Mouse (Mus musculus): ENCODE measurements around the gene Hist1h1c. TPM values are rescaled to one million over a fixed set of nuclear protein-coding genes. Genes with fewer than 3 reads are reported as not detected.
"Not testable (repeated sequence)": the region's sequence is repeated elsewhere in the genome, so short reads cannot be mapped to it uniquely, and the experiment has no call there.

Hist1h1c gene
- total RNA-seq, 2 experiments from 2014 or later: 299 to 383 TPM

DNA sequence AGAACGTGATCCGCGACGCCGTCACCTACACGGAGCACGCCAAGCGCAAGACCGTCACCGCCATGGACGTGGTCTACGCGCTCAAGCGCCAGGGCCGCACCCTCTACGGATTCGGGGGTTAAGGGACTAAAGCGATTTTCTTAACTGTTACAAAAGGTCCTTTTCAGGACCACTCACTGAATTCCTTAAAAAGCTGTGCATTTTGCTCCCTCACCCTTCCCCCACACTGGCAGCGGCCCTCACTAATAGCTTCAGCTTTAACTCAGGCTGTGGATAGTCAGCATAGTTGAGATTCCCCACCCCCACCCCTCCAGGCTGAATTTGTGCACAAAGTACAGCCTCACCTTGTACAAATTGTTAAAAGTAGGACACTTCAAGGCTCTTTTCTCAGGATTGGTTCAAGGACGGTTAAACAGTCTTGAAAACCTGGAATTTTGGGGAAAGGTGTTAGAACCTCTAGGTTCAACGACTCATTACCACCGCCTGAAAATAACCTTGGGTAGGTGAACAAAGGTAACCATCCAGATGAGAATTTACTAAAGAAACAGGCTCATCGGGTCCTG lies 18.7 kb downstream of the Hist1h1c start:
- intact Hi-C loops (cut with DNase I): loop anchor here (5.0 to 10.0 kb wide), 2 partner anchors 1720 to 2002 kb away; partner anchors contain the start of genes Hist1h2ah, Hist1h2ak, Hist1h2bk and Hist1h2bn
- no peak for DNase-seq

DNA sequence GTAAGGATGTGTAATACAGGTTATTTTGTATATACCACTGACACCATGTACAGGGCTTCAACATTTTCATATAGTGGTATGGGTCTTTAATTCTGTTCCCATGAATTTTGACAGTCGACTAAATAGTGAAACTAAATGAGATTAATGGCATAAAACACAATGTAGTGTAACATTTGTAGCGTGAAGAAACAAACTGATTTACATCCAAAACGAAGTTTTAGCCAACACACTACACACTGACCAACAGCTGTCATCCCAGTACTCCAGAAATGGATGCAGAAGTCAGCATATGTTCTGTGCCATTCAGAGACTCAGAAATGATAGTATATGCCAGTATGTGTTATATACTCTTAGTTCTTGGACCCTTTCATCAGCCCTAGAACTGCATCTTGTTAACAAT lies 19.3 kb downstream of the Hist1h1c start:
- no peak for DNase-seq
- intact Hi-C loops (cut with DNase I): loop anchor here (5.0 to 10.0 kb wide), 2 partner anchors 1721 to 2003 kb away; partner anchors contain the start of genes Hist1h2ah, Hist1h2ak, Hist1h2bk and Hist1h2bn

DNA sequence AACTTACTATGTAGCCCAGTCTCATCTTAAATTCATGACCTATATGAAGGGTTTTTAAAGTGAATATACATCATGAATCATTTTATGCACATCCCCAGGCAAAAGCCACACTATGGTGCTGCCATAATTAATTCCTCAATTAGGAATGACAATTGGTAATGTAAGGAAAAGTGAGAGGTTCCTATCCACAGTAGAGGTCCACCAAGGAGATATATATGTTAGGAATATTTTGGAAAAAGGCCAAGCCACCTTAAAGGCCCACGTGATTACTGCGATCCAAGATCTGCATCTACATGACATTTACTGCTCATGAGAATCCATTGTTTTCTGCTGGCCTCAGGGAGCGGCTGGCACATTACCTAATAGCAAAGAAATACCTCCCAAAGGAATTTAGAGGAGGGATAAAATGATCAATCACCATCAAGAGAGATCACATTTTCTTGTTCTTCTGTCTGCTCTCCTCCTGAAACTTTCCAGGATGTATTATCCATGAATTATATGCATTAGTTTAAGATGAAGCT lies 20.7 kb downstream of the Hist1h1c start:
- intact Hi-C loops (cut with DNase I): loop anchor here (5.0 to 10.0 kb wide), 2 partner anchors 1722 to 2005 kb away; partner anchors contain the start of genes Hist1h2ah, Hist1h2ak, Hist1h2bk and Hist1h2bn
- DNase-seq: no peak

DNA sequence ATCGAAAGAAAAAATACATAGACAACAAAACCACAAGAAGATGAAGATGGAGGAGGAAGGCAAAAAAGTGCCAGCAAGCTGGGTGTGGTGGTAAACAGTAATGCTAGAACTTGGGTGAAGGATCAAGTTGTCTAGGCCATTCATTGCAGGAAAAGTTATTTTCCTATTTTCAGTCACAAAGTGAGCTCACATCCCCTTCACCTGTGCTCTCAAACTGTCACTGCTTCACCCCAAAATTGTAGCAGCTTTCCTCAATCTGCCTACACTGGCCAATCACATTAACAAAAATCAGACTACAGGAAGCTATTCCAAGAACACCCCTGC lies 21.3 kb downstream of the Hist1h1c start:
- intact Hi-C loops (cut with DNase I): loop anchor here (5.0 to 10.0 kb wide), 3 partner anchors 1708 to 2005 kb away; partner anchors contain the start of genes Hist1h2ah, Hist1h2ak, Hist1h2bk and Hist1h2bn
- DNase-seq: no peak

DNA sequence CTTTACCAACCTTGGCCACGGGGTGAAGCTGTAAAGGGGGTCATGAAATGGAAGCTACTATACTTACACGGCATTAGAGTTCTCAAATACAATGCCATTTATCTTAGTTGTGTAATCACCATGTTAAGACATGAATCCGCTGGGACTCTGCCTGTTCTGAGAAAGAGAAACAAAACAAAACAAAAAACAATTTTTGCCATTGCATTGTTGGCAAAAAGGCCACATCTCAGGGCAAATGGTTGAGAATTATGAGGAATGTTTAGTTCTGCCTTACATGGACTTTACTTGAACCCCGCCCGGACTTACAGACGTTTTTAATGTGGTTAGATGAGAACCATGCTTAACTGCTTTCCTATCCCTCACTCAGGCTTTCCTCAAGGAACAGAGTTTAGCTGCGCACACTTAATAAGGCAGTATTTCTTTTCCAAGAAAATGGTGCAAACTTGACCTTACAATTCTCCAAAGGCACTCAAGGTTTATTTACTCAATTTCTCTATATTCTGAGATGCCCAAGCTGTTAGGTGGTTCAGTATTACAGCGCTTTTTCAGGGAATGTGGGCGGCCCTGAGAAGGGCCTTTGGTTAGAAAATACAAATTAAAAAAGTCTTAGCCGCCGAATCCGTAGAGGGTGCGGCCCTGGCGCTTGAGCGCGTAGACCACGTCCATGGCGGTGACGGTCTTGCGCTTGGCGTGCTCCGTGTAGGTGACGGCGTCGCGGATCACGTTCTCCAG lies 21.8 kb downstream of the Hist1h1c start:
- intact Hi-C loops (cut with DNase I): loop anchor here (5.0 kb wide), 1 partner anchor 1708 kb away; no protein-coding TSS in a partner anchor
- DNase-seq: no peak

DNA sequence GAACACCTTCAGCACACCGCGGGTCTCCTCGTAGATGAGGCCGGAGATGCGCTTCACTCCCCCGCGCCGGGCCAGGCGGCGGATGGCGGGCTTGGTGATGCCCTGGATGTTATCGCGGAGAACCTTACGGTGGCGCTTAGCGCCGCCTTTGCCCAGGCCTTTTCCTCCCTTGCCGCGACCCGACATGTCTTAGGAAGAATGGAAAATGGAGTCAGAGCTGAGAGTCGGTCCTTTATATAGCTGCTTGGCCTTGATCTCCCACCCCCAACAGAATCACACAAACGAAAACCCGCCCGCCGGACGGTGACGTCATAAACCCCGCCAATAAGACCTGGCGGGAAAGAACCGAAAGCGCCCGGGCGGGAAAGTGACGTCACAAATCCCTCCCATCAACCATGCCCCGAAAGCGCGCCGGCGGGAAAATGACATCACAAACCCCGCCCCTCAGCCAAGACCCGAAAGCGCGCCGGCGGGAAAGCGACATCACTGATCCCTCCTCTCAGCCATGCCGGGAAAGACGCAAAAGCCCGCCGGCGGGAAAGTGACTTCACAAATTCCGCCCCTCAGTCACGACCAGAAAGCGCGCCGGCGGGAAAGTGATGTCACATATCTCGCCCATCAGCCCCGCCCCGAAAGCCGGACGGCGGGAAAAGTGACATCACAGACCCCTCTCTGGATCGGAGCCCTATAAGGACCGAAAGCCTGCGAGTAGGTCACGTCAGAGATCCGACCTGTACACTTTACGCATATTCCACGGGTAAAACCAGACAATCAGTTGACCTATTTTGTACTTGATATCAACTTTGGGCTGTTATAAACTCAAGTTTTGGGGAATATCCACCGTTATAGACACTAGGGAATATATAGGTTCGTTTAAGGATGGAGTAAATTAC lies 22.6 kb downstream of the Hist1h1c start, which contains the start of gene Hist1h4a:
Gene Hist1h4a, minus strand, starts transcription at position 259 of the 893 bp plus-strand sequence.
- intact Hi-C loops (cut with DNase I): loop anchor here (5.0 kb wide), 1 partner anchor 1709 kb away; no protein-coding TSS in a partner anchor
- peak; percentile 98 to 99 for DNase-seq

DNA sequence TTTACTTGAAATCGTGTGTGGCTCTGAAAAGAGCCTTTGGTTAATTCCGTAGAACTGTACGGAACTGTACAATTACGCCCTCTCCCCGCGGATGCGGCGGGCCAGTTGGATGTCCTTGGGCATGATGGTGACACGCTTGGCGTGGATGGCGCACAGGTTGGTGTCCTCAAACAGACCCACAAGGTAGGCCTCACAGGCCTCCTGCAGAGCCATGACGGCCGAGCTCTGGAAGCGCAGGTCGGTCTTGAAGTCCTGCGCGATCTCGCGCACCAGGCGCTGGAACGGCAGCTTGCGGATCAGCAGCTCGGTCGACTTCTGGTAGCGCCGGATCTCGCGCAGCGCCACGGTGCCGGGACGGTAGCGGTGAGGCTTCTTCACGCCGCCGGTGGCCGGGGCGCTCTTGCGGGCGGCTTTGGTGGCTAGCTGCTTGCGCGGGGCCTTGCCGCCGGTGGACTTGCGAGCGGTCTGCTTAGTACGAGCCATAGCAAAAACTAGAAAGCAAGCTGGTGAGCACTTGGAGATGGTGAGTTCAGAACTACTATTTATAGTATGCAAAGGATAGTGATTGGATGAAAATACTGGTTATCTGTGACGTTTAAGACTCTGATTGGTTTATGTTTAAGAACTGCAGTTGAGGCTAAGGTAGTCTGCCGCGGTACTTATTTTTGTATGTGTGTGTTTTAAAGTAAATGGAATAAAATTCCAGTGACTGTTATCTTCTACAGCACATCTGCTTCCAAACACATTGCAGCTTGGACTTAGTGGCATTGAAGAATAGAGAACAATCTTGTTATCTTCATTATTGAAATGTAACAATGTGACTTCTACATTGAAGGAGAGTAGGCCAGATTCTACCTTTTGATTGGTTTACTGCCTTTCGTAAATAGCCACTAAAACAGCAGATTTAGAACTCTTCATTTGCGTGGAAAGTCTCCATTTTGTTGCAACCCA lies 23.5 kb downstream of the Hist1h1c start, which contains the start of gene Hist1h3a:
Gene Hist1h3a, minus strand, starts transcription at position 516 of the 951 bp plus-strand sequence.
- intact Hi-C loops (cut with DNase I): loop anchor here (5.0 kb wide), 1 partner anchor 1710 kb away; no protein-coding TSS in a partner anchor
- DNase-seq: peak; percentile 70 to 80

DNA sequence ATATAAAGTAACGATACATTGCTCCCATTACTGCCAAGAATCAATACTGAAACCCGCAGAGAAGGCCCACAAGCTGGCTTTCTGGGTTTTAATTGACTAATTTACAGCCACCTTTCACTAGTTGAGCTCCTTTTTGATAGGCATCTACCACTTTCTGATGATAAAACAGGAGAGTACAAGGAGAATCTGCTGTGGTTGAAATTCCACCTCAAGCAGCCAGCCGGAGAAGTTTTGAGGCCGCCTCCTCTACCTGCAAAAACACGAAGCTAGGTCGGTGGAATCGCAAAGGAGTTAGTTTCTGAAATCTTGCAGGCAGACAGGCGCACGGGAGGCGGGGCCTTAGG lies 24.6 kb downstream of the Hist1h1c start:
- intact Hi-C loops (cut with DNase I): loop anchor here (5.0 kb wide), 1 partner anchor 1711 kb away; no protein-coding TSS in a partner anchor

DNA sequence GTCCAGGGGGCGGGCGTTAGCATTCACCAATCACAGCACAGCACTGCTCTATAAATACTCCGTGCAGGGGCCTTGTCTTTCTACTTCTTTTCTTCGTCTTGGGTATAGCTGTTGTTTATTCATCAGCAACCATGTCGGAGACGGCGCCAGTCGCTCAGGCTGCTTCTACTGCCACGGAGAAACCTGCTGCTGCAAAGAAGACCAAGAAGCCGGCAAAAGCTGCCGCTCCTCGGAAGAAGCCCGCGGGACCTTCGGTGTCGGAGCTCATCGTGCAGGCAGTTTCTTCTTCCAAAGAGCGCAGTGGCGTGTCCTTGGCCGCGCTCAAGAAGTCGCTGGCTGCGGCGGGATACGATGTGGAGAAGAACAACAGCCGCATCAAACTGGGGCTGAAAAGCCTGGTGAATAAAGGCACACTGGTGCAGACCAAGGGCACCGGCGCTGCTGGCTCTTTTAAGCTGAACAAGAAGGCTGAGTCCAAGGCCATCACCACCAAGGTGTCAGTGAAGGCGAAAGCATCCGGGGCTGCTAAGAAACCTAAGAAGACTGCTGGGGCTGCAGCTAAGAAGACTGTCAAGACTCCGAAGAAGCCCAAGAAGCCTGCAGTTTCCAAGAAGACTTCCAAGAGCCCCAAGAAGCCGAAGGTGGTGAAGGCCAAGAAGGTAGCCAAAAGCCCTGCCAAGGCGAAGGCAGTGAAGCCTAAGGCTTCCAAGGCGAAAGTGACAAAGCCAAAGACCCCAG lies 25.1 kb downstream of the Hist1h1c start, which contains the start of gene Hist1h1a:
Gene Hist1h1a, plus strand, starts transcription at position 81 of the 738 bp plus-strand sequence.
- intact Hi-C loops (cut with DNase I): loop anchor here (5.0 kb wide), 1 partner anchor 1711 kb away; no protein-coding TSS in a partner anchor
- peak; percentile 87 to 89 for DNase-seq

More for the DNA sequence above, 24.6 kb downstream of the Hist1h1c start:
- DNase-seq: no peak

DNA sequence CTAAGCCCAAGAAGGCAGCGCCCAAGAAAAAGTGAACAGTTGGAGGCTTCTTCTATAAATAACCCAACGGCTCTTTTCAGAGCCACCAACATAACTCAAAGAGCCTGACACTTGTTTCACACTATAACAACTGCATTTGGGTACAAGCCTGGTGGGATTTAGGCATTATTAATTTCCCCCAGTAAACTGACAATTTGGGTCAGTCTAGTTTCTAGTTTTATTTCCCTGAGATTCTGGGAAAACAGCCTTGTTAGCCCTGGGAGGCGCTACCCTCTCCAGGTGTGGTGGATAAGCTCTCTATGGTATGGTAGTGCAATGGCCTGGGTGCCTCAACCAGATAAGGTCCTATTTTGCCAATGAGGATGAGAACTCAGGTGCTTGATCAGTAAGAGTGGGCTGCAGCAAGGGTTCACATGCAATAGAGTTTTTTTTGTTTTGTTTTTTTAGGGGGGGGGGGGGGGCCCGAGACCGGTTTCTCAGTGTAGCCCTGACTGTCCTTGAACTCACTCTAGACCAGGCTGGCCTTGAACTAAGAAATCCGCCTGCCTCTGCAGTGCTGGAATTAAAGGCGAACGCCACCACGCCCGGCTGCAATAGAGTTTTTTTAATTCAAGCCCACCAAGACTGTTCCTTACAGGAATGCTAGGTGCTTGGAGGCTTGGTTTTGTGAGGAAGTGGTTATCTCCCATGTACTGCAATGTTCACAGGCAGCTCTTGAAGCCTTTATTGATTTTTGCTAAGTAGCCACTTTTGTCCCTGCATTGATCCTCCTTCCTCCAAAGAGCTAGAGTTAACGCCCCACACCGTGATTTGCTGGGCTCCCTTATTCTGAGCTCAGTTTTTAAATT lies 25.9 kb downstream of the Hist1h1c start:
- intact Hi-C loops (cut with DNase I): loop anchor here (5.0 kb wide), 1 partner anchor 1712 kb away; no protein-coding TSS in a partner anchor

DNA sequence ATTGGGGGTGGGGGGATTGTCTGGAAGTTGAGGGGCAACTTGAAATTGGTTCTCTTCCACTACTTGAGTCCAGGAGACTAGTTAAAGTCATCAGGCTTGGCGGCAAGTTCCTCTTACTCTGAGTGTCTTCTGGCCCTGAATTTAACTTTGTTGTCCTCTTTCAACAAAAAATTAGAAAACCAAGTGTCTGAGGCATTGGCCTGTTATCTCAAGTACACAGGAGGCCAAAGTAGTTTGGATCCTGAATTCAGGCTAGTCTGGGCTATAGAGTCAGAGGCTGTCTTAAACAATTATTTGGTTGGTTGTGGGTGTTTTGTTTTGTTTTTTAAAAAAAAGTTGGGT lies 26.5 kb downstream of the Hist1h1c start:
- intact Hi-C loops (cut with DNase I): no loop called here
- DNase-seq: no peak

More for the DNA sequence above, 25.9 kb downstream of the Hist1h1c start:
- no peak for DNase-seq

DNA sequence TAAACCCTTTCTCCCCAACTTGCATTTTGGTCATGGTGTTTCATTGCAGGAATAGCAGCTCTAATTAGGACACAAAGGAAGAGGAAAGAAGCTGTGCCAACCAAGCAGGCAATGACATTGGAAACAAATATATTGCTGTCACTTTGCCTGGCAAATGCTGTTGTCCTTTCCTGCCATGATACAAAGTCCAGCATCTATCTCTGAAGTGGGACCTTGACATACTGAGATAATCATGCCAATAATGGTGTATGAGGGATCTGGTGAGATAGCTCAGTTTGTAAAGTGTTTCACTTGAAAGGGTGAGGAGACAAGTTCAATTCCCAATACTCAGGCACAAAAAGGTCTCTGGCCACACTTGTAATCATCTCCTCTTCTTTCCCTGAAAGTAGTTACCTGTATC lies 28.2 kb downstream of the Hist1h1c start:
- intact Hi-C loops (cut with DNase I): no loop called here
- DNase-seq: no peak

DNA sequence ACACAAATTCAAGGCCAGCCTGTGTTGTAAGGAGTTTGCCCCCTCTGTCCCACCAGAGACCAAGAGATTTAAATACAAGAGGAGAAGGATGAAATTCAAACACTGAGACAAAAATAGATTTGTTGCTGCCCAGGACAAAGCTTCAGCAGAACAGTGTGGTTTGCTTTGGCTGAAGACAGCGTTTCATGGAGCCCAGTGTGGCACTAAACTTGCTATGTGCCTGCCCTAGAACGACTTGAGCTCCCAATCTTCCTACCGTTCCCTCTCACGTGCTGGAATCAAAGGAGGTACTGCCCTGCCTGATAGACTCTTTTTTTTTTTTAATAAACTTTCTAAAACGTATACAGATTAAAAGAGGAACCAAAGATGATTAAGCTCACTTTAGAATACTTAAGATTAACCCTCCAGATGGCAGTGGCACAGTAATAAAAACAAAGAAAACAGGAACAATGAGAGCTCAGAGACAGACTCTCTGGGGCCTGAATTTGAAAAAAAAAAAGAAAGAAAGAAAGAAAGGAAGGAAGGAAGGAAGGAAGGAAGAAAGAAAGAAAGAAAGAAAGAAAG lies 30.3 kb downstream of the Hist1h1c start:
- DNase-seq: no peak
- intact Hi-C loops (cut with DNase I): no loop called here

DNA sequence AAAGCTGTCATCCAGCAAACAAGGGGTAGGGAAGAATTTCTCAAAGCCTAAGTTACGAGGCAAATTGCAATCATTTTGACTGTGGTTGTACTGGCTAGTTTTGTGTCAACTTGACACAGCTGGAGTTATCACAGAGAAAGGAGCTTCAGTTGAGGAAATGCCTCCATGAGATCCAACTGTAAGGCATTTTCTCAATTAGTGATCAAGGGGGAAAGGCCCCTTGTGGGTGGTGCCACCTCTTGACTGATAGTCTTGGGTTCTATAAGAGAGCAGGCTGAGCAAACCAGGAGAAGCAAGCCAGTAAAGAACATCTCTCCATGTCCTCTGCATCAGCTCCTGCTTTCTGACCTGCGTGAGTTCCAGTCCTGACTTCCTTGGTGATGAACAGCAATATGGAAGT lies 31.0 kb downstream of the Hist1h1c start, which contains the start of gene Trim38:
Gene Trim38, plus strand, starts transcription at position 301 of the 400 bp plus-strand sequence.
- DNase-seq; intact Hi-C loops (cut with DNase I): not testable (repeated sequence)

DNA sequence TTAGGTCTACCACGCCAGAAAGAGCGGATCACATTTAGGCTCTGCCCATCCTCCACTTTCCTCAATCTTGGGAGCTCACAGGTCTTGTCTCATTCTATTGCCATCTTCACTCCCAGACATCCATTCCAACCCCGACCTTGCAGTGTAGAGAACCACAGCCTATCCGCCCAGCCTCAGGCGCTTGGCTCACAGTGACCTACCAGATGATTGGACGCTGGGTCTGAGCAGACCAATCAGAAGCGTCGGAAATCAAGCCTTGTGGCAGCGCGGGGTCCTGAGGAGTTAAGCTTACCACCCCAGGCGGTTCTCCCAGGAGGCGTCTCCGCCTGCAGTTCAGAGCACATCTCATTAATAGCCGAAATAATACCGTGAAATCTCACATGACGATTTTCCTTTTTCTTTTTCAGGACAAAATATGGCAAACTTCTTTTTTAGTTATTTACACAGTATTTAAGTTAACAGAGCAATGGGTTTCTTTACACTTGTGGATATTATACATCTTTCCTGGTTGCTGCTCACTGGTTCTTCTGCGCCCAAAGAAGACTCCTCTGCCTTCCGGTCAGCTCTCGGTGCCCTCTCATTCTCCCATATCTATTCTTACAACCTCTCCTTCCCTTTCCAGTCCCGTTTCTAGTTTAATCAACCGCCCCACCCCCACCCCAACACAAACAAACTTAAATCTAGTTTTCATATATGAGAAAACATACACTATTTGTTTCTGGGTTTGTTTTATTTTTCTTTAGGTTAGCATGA lies 34.1 kb downstream of the Hist1h1c start:
- intact Hi-C loops (cut with DNase I): no loop called here
- DNase-seq: peak; percentile 55 to 58

DNA sequence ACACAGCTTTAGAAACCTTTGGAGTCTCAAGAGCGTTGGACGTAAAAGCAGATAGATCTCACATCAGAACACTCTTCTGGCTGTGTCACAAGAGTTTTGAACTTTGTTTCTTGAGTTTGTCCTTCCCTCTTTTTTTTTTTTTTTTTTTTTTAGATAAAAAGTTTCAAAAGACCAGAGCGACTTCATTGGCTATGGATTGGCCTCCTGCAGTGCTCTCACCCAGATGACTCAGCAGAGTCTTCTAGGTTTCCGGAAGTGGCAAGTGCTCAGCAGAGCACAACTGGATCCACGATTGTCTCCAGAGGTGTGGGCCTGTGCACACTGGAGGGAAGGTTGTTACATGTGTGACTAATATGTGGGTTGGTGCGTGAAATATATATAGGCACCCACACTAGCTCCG lies 39.7 kb downstream of the Hist1h1c start:
- intact Hi-C loops (cut with DNase I): no loop called here
- no peak for DNase-seq

Data from heart, postnatal 10 days (tissue).